Mouse (Mus musculus): ENCODE measurements at regions not wholly inside any gene's neighbourhood (a gene's known extent, or its start where the extent isn't known, plus 50 kb on each side); places are given as distances from the start of the nearest gene placed in this dataset.
A peak's percentile ranks its signal among the peaks of the same experiment; 100 is the strongest.

DNA sequence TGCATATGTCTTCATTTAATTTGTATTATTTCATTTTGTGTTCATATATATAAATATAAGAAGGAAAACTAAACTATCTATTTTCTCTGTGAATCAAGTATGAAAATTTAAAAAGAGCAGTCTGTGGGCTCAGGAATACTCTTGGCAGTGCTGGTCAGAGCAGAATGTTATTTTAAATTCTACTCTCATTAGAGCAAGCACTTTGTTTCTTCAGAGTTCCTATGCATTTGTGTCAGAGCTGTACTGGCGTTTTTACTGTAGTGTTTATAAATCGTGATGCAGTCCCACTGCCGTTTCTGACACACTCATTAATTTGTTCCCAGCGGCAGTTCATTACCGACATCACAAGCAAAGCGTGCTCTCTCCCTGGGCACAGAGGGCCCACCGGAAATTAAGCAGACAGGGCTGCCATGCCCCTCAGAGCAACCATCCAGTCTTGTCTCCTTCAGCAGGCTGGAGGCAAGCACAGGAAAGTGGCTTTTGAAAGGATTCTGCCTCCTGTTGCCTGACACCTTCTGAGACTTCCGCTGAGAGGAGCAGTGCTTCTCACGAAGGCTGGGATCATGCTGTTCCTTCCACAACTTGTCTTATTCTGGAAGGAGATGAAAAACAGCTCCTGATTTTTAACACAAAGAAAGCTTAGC lies 272.8 kb upstream of the Sptlc3 start:
- Histone ChIP-seq H3K27me3 (ENCODE audit: insufficient read depth, low read length) (no peaks in the 10 kb centered on the region), H3K27ac (ENCODE audit: low read depth, low read length) (no peak overlapping the region), H3K4me3 (ENCODE audit: low read depth, low read length) (no peak overlapping the region), H3K4me2 (ENCODE audit: low read depth) (peak overlapping the region; percentile 6; the same call in 1 of the 2 replicates), H3K9ac (no peak overlapping the region), H3K9me3 (ENCODE audit: low read length) (no peaks in the 10 kb centered on the region), H3K36me3 (ENCODE audit: insufficient read depth) (no peaks in the 10 kb centered on the region), H3K4me1 (ENCODE audit: insufficient read depth) (no peaks in the 10 kb centered on the region)
- TF ChIP-seq CTCF (IDR thresholded peaks at IDR 0.05; ENCODE audit: low read depth), result no peak
- WGBS, result 17% methylated on average over 9 of the region's 9 CpGs
- DNase-seq (peak; percentile 42), ATAC-seq (peak; percentile 66; the same call in 1 of the 2 replicates)

DNA sequence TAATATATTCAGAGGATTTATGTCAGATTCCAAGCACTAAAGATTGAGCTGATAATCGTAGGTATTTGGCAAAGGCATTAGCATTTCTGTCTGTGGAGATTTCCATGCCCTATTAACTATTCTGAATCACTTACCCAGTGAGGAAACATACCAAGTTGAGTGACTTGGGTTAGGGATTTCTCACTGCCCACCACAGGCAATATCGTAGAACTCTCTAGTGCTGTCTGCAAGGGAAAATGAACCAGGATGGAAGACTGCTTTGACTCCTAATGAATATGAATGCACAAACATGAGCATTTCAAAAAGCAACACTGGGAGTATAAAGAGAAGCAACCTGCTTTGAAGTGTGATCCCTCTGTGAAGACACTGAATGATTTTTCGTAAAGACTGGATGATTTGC lies 263.3 kb upstream of the Sptlc3 start:
- H3K27me3 ChIP-seq (ENCODE audit: insufficient read depth, low read length), result no peaks in the 10 kb centered on the region
- ATAC-seq (no peak), DNase-seq (no peak)
- no peaks in the 10 kb centered on the region for H3K4me1 ChIP-seq (ENCODE audit: insufficient read depth)
- H3K4me3 ChIP-seq (ENCODE audit: low read depth, low read length), result no peak overlapping the region
- H3K9ac ChIP-seq, result no peak overlapping the region
- WGBS, result 26% methylated on average over 3 of the region's 3 CpGs
- no peak overlapping the region for H3K27ac ChIP-seq (ENCODE audit: low read depth, low read length)
- TF ChIP-seq CTCF (IDR thresholded peaks at IDR 0.05; ENCODE audit: low read depth), result no peak
- H3K4me2 ChIP-seq (ENCODE audit: low read depth), result no peak overlapping the region
- H3K36me3 ChIP-seq (ENCODE audit: insufficient read depth), result no peaks in the 10 kb centered on the region
- no peaks in the 10 kb centered on the region for H3K9me3 ChIP-seq (ENCODE audit: low read length)

DNA sequence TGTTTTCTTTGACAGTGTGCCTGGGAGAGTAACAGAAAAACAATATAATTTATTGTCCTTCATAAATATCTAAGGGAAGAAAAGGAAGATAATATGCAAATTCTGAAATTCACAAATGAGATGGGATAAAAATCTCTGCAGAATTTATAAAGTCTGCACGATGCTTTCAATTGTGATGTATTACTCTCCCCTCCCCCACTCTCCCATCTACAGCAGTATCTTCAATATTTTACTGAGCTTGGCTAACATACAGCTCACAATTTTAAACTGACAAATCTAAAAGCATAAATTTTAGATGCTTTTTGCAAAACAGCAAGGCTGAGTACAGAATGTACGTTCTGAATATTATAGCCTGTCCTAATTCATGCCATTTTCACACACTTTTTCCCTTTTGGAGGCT lies 243.6 kb upstream of the Sptlc3 start:
- no peak for TF ChIP-seq CTCF (IDR thresholded peaks at IDR 0.05; ENCODE audit: low read depth)
- H3K9ac ChIP-seq, result no peak overlapping the region
- no peak overlapping the region for H3K4me2 ChIP-seq (ENCODE audit: low read depth)
- H3K4me1 ChIP-seq (ENCODE audit: insufficient read depth), result no peaks in the 10 kb centered on the region
- no peaks in the 10 kb centered on the region for H3K27me3 ChIP-seq (ENCODE audit: insufficient read depth, low read length)
- H3K9me3 ChIP-seq (ENCODE audit: low read length), result no peaks in the 10 kb centered on the region
- peak; percentile 13 for DNase-seq
- no peaks in the 10 kb centered on the region for H3K36me3 ChIP-seq (ENCODE audit: insufficient read depth)
- H3K4me3 ChIP-seq (ENCODE audit: low read depth, low read length), result no peak overlapping the region
- 54% methylated on average over 2 of the region's 2 CpGs for WGBS
- ATAC-seq, result no peak
- no peak overlapping the region for H3K27ac ChIP-seq (ENCODE audit: low read depth, low read length)

DNA sequence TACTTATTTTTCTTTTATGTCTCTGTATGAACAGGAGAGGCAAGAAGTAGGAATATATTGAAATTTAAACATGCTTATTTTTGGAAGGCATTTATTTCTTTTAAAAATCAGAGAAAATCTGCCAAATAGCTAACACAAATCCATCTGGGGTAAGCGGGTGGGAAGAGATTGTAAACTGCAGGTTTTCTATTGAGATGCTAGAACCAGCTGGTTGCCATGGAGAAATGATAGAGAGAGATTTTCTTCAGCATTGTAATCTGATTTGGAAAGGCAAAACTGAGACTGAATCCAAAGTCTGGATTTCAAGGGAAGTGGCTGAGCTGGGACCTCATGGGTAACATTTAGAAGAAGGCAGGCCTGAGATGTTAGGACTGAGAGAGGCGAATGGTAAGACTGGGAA lies 226.6 kb upstream of the Sptlc3 start:
- Histone ChIP-seq H3K4me3 (ENCODE audit: low read depth, low read length) (no peak overlapping the region), H3K27ac (ENCODE audit: low read depth, low read length) (peak overlapping the region; percentile 54), H3K4me2 (ENCODE audit: low read depth) (no peak overlapping the region), H3K9ac (no peak overlapping the region), H3K9me3 (ENCODE audit: low read length) (no peaks in the 10 kb centered on the region), H3K27me3 (ENCODE audit: insufficient read depth, low read length) (no peaks in the 10 kb centered on the region), H3K36me3 (ENCODE audit: insufficient read depth) (no peaks in the 10 kb centered on the region), H3K4me1 (ENCODE audit: insufficient read depth) (no peaks in the 10 kb centered on the region)
- TF ChIP-seq CTCF (IDR thresholded peaks at IDR 0.05; ENCODE audit: low read depth), result no peak
- 51% methylated on average over 2 of the region's 2 CpGs for WGBS
- DNase-seq (peak; percentile 50), ATAC-seq (peak; percentile 55; the same call in 1 of the 2 replicates)

DNA sequence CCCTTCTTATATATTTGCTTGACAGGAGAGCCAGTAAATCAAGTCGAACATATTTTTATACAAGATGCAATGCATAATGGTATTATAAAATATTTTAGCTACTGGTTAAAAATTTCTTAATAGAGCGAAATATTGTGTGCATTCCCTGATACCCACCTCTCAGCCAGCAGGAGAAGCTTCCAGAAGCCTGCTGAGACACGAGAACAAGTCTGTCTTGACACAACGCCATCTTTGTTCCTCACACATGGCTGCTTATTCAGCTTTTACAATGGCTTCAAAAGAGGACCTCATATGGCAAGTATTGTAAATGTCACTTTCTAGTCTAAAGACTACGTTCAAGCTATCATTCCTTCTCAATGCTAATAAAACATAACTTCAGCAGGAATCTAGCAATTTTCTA lies 217.1 kb upstream of the Sptlc3 start:
- Histone ChIP-seq H3K27ac (ENCODE audit: low read depth, low read length) (no peak overlapping the region), H3K4me2 (ENCODE audit: low read depth) (no peak overlapping the region), H3K9me3 (ENCODE audit: low read length) (no peaks in the 10 kb centered on the region), H3K27me3 (ENCODE audit: insufficient read depth, low read length) (no peaks in the 10 kb centered on the region), H3K9ac (no peak overlapping the region), H3K36me3 (ENCODE audit: insufficient read depth) (no peaks in the 10 kb centered on the region), H3K4me3 (ENCODE audit: low read depth, low read length) (no peak overlapping the region), H3K4me1 (ENCODE audit: insufficient read depth) (no peaks in the 10 kb centered on the region)
- no peak for DNase-seq
- ATAC-seq, result no peak
- no peak for TF ChIP-seq CTCF (IDR thresholded peaks at IDR 0.05; ENCODE audit: low read depth)
- WGBS, result 65% methylated on average over 5 of the region's 5 CpGs

DNA sequence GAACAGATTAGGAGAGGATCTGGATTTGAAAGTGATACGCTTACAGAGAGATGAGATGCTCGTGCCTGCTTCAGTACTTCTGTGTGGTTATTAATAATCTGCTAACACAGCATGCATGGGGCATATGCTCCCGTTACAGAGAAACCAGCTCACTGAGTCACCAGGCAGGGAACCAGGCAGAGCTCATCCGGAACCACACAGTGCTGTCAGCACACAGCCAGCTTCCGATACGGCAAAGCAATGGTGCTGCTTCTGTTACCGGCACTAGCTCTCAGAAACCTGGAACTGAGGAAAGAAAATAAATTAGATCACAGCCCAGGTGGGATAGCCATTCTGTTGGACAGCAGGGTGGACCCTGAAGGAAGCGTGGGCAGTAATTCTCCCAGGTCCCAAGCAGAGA lies 216.1 kb upstream of the Sptlc3 start:
- H3K9ac ChIP-seq, result no peak overlapping the region
- H3K4me3 ChIP-seq (ENCODE audit: low read depth, low read length), result no peak overlapping the region
- DNase-seq (no peak), ATAC-seq (no peak)
- no peaks in the 10 kb centered on the region for H3K4me1 ChIP-seq (ENCODE audit: insufficient read depth)
- H3K9me3 ChIP-seq (ENCODE audit: low read length), result no peaks in the 10 kb centered on the region
- no peak for TF ChIP-seq CTCF (IDR thresholded peaks at IDR 0.05; ENCODE audit: low read depth)
- no peaks in the 10 kb centered on the region for H3K27me3 ChIP-seq (ENCODE audit: insufficient read depth, low read length)
- H3K36me3 ChIP-seq (ENCODE audit: insufficient read depth), result no peaks in the 10 kb centered on the region
- WGBS, result 85% methylated on average over 8 of the region's 8 CpGs
- no peak overlapping the region for H3K4me2 ChIP-seq (ENCODE audit: low read depth)
- H3K27ac ChIP-seq (ENCODE audit: low read depth, low read length), result no peak overlapping the region

GRCm38 (mm10) chr2:139281056-139281455 lies 212.7 kb upstream of the Sptlc3 start:
- H3K4me2 ChIP-seq (ENCODE audit: low read depth), result no peak overlapping the region
- peak; percentile 21 for DNase-seq
- ATAC-seq, result peak; percentile 27; the same call in 1 of the 2 replicates
- H3K4me1 ChIP-seq (ENCODE audit: insufficient read depth), result no peaks in the 10 kb centered on the region
- H3K9ac ChIP-seq, result no peak overlapping the region
- H3K27me3 ChIP-seq (ENCODE audit: insufficient read depth, low read length), result no peaks in the 10 kb centered on the region
- H3K36me3 ChIP-seq (ENCODE audit: insufficient read depth), result no peaks in the 10 kb centered on the region
- H3K27ac ChIP-seq (ENCODE audit: low read depth, low read length), result no peak overlapping the region
- WGBS, result 41% methylated on average over 3 of the region's 3 CpGs
- no peak for TF ChIP-seq CTCF (IDR thresholded peaks at IDR 0.05; ENCODE audit: low read depth)
- no peak overlapping the region for H3K4me3 ChIP-seq (ENCODE audit: low read depth, low read length)
- H3K9me3 ChIP-seq (ENCODE audit: low read length), result no peaks in the 10 kb centered on the region

All from forebrain, postnatal 0 days (tissue).